Mouse (Mus musculus): ENCODE measurements around the gene Ncaph. TPM values are rescaled to one million over a fixed set of nuclear protein-coding genes. Genes with fewer than 3 reads are reported as not detected.
"Not testable (repeated sequence)": the region's sequence is repeated elsewhere in the genome, so short reads cannot be mapped to it uniquely, and the experiment has no call there.

The Ncaph gene
- total and polyA plus RNA-seq, 3 experiments = 37.5 to 49.4 TPM; not detected in 1

DNA sequence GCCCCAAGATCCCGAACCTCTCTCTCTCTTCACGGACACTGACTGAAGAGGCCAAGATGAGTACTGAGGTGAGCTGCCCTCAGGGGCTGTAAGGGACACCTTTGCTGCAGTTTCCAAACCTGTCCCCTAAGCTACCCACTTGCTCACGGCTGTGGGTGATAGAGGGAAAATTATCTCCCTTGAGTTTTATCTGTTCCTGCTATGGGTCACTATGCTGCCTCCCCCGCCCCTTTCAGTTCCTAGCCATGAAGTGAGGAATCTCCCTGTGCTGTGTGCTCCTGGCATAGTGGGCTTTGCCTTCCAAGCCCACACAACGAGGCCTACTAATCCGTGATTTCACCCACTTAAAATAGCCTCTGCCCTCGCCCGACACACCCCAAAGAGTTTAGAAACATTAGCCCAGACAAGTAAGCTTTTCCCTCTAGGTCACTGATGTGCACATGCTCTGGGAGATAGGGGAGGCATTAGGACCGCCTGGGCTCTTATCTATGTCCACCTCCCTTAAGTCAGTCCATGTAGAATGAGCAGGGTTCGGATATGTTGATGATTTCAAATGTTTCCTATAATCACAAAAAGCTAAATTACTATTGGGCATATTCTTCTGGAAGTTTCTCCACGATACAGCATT lies 53.0 kb downstream of the Ncaph start:
- Histone ChIP-seq H3K27ac (ENCODE audit: control insufficient read depth, low read depth, low read length) (peak overlapping the region; percentile 21; the same call in 1 of the 2 replicates), H3K36me3 (ENCODE audit: control insufficient read depth in 1 of 2, insufficient read depth in 2 of 2, low read length in 2 of 2) (peaks cover 0 to 16% of the 10 kb centered on the region in 2 experiments; a peak in 2 of 4 replicates), H3K9ac (ENCODE audit: control insufficient read depth, low read depth, low read length, poor library complexity, severe bottlenecking) (no peak overlapping the region), H3K4me3 (ENCODE audit: control insufficient read depth in 1 of 2, insufficient read depth in 1 of 2, low read depth in 2 of 2, low read length in 2 of 2) (no peak overlapping the region), H3K27me3 (ENCODE audit: control insufficient read depth in 1 of 2, insufficient read depth in 2 of 2, low read length in 2 of 2) (no peaks in the 10 kb centered on the region), H3K4me1 (ENCODE audit: control insufficient read depth in 1 of 2, insufficient read depth in 2 of 2, low read length in 2 of 2) (peaks cover 9 to 20% of the 10 kb centered on the region in 2 experiments), H3K79me2 (ENCODE audit: control insufficient read depth, insufficient read depth, low read length, poor library complexity) (no peaks in the 10 kb centered on the region; the same call in 1 of the 2 replicates), H3K9me3 (replicated peaks; ENCODE audit: insufficient read depth, low read length) (no peaks in the 10 kb centered on the region)
- peak; percentile 18 for DNase-seq (ENCODE audit: low read depth, low spot score)
- no peak for TF ChIP-seq MEF2A (IDR thresholded peaks at IDR 0.05; ENCODE audit: extremely low read depth, insufficient replicate concordance, low read depth, low read length, poor library complexity, severe bottlenecking)
- TF ChIP-seq MYB (IDR thresholded peaks at IDR 0.05; ENCODE audit: low read depth, low read length) = no peak
- no peak for TF ChIP-seq ZMIZ1 (IDR thresholded peaks at IDR 0.05; ENCODE audit: low read depth, low read length)
- TF ChIP-seq KAT2A (conservative IDR thresholded peaks at IDR 0.05; ENCODE audit: low read depth, low read length) = no peak
- no peak for TF ChIP-seq NELFE (IDR thresholded peaks at IDR 0.05; ENCODE audit: low read depth, low read length)
- no peak for TF ChIP-seq MAZ (IDR thresholded peaks at IDR 0.05; ENCODE audit: low read depth, low read length)
- TF ChIP-seq POLR2AphosphoS2 (IDR thresholded peaks at IDR 0.05; ENCODE audit: low read length) = no peak
- TF ChIP-seq CTCF (IDR thresholded peaks at IDR 0.05 in 2 of 3, conservative IDR thresholded peaks at IDR 0.05 in 1 of 3; ENCODE audit: control insufficient read depth in 1 of 3, insufficient read depth in 1 of 3, low read depth in 2 of 3, low read length in 3 of 3, poor library complexity in 1 of 3, severe bottlenecking in 1 of 3) = no peak
- TF ChIP-seq ZC3H11A (IDR thresholded peaks at IDR 0.05; ENCODE audit: low read depth, low read length) = no peak
- TF ChIP-seq RCOR1 (IDR thresholded peaks at IDR 0.05; ENCODE audit: low read depth, low read length) = no peak
- no peak for TF ChIP-seq POLR2AphosphoS5 (IDR thresholded peaks at IDR 0.05; ENCODE audit: borderline replicate concordance, low read depth, low read length)
- TF ChIP-seq ETS1 (IDR thresholded peaks at IDR 0.05; ENCODE audit: low read depth, low read length) = no peak
- no peak for TF ChIP-seq MAFK (IDR thresholded peaks at IDR 0.05; ENCODE audit: borderline replicate concordance, low read depth, low read length)
- no peak for TF ChIP-seq ZNF384 (IDR thresholded peaks at IDR 0.05; ENCODE audit: low read depth, low read length)
- no peak for TF ChIP-seq CHD2 (IDR thresholded peaks at IDR 0.05; ENCODE audit: low read length)
- TF ChIP-seq NRF1 (IDR thresholded peaks at IDR 0.05; ENCODE audit: insufficient read depth, low read depth, low read length, poor library complexity, severe bottlenecking) = no peak
- no peak for TF ChIP-seq HCFC1 (IDR thresholded peaks at IDR 0.05; ENCODE audit: low read depth, low read length)

DNA sequence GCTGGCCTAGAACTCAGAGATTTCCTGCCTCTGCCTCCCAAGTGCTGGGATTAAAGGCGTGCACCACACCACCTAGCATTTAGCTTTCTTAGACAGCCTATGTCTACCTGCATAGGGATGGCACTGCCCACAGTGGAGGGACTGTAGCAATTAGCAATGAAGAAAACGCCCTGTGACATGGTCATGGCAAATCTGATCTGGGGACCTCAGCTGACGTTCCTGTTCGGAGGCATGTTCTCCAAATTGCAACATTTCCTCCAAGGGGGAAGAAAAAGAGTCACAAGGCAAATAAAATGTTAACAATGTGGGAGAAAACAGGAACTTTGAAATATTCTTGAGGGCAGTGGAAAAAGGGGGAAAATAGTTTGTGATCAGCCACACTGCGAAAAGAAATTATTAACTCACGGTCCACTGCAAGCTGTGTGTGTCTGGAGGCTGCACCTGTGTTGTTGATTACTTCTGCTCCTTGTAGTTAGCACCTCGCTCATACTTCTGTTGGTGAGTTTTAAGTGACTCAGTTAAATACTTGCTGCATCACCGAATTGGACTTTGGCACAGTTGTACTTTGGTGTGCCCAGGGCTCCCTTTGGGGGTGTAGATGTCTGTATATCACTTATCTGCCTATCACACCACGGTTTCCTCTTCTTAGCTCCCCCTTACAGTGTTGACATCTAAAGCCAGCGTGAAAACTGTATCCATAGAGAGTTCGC lies 53.7 kb downstream of the Ncaph start:
- Histone ChIP-seq H3K4me3 (ENCODE audit: control insufficient read depth in 1 of 2, insufficient read depth in 1 of 2, low read depth in 2 of 2, low read length in 2 of 2) (no peak overlapping the region), H3K27me3 (ENCODE audit: control insufficient read depth in 1 of 2, insufficient read depth in 2 of 2, low read length in 2 of 2) (no peaks in the 10 kb centered on the region), H3K79me2 (ENCODE audit: control insufficient read depth, insufficient read depth, low read length, poor library complexity) (no peaks in the 10 kb centered on the region; the same call in 1 of the 2 replicates), H3K36me3 (ENCODE audit: control insufficient read depth in 1 of 2, insufficient read depth in 2 of 2, low read length in 2 of 2) (peaks cover 0 to 16% of the 10 kb centered on the region in 2 experiments; a peak in 2 of 4 replicates), H3K9me3 (replicated peaks; ENCODE audit: insufficient read depth, low read length) (no peaks in the 10 kb centered on the region), H3K4me1 (ENCODE audit: control insufficient read depth in 1 of 2, insufficient read depth in 2 of 2, low read length in 2 of 2) (peaks cover 9 to 20% of the 10 kb centered on the region in 2 experiments), H3K9ac (ENCODE audit: control insufficient read depth, low read depth, low read length, poor library complexity, severe bottlenecking) (no peak overlapping the region), H3K27ac (ENCODE audit: control insufficient read depth, low read depth, low read length) (peak overlapping the region; percentile 21; the same call in 1 of the 2 replicates)
- DNase-seq (ENCODE audit: low read depth, low spot score) = peak; percentile 37
- TF ChIP-seq POLR2AphosphoS2 (IDR thresholded peaks at IDR 0.05; ENCODE audit: low read length) = no peak
- TF ChIP-seq MXI1 (IDR thresholded peaks at IDR 0.05; ENCODE audit: low read depth, low read length) = 0 out of 2 replicates have a peak, but pooled peaks have one; percentile 28
- 0 out of 2 replicates have a peak, but pooled peaks have one; percentile 12 for TF ChIP-seq GATA1 (IDR thresholded peaks at IDR 0.05; ENCODE audit: low read depth, low read length)
- TF ChIP-seq NELFE (IDR thresholded peaks at IDR 0.05; ENCODE audit: low read depth, low read length) = no peak
- no peak for TF ChIP-seq ETS1 (IDR thresholded peaks at IDR 0.05; ENCODE audit: low read depth, low read length)
- TF ChIP-seq RCOR1 (IDR thresholded peaks at IDR 0.05; ENCODE audit: low read depth, low read length) = no peak
- TF ChIP-seq KAT2A (conservative IDR thresholded peaks at IDR 0.05; ENCODE audit: low read depth, low read length) = no peak
- TF ChIP-seq POLR2AphosphoS5 (IDR thresholded peaks at IDR 0.05; ENCODE audit: borderline replicate concordance, low read depth, low read length) = no peak
- TF ChIP-seq UBTF (IDR thresholded peaks at IDR 0.05; ENCODE audit: borderline replicate concordance, insufficient read depth, low read depth, low read length) = no peak
- TF ChIP-seq POLR2A (IDR thresholded peaks at IDR 0.05; ENCODE audit: control insufficient read depth in 1 of 2, insufficient read depth in 1 of 2, low read depth in 1 of 2, low read length in 2 of 2, poor library complexity in 1 of 2) = no peak

DNA sequence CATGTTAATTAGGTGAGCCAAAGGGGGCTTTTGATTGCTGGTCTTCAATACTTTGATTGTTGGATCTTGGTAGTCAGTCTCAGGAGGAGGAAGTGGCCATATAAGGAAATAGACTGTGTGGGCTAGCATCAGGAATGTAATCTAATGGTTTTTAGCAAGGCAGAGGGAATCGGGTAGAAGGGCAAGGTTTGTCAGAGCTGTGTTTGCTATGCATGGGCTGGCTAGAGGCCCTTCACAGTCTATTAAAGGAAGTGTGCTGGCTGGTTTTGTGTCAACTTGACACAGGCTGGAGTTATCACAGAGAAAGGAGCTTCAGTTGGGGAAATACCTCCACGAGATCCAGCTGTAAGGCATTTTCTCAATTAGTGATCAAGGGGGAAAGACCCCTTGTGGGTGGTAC lies 54.7 kb downstream of the Ncaph start:
- not testable (repeated sequence) for H3K9me3 ChIP-seq (replicated peaks; ENCODE audit: insufficient read depth, low read length); H3K4me3 ChIP-seq (ENCODE audit: control insufficient read depth in 1 of 2, insufficient read depth in 1 of 2, low read depth in 2 of 2, low read length in 2 of 2); H3K9ac ChIP-seq (ENCODE audit: control insufficient read depth, low read depth, low read length, poor library complexity, severe bottlenecking); H3K79me2 ChIP-seq (ENCODE audit: control insufficient read depth, insufficient read depth, low read length, poor library complexity); H3K27ac ChIP-seq (ENCODE audit: control insufficient read depth, low read depth, low read length); H3K27me3 ChIP-seq (ENCODE audit: control insufficient read depth in 1 of 2, insufficient read depth in 2 of 2, low read length in 2 of 2)
- DNase-seq (ENCODE audit: low read depth, low spot score) = peak; percentile 49
- Histone ChIP-seq H3K4me1 (ENCODE audit: control insufficient read depth in 1 of 2, insufficient read depth in 2 of 2, low read length in 2 of 2) (peaks cover 9 to 20% of the 10 kb centered on the region in 2 experiments), H3K36me3 (ENCODE audit: control insufficient read depth in 1 of 2, insufficient read depth in 2 of 2, low read length in 2 of 2) (peaks cover 0 to 16% of the 10 kb centered on the region in 2 experiments; a peak in 2 of 4 replicates)

Data from MEL (cell line).